Comparison of ENCODE assay signal across 9 mouse cellular contexts in the genomic region with DNA sequence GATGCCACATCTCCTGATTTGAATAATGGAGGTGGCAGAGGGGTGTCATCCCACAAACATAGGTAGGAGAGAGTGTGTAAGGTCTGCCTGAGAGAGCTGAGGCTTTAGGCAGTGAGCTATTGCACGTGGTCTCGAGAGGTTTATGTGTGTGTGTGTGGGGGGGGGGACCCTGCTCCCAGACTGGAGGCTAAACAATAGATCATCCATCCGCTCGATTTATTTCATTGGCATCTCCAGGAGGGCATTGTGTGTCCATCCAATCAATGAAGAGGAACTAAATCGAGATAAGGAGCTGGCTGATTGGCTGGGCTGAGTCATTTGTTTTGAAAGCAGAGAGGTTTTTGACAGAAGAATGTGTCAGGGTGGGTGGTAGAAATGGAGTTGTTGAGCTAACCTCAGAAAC. TPM values are rescaled to one million over a fixed set of nuclear protein-coding genes. Genes with fewer than 3 reads are reported as not detected.
A peak's percentile ranks its signal among the peaks of the same experiment; 100 is the strongest.
DNase-seq lines count a peak whose midpoint lies in the region; ATAC-seq and TF ChIP-seq lines count a peak whose summit lies in the region.
"Had no signal": no experiment of that assay in that cellular context is flagged by ENCODE, and none has a peak within 500 bp of the region (broad histone marks: within the 10 kb centered on the region; RNA-seq: fewer than 3 reads in every experiment).

No protein-coding gene starts in this region.

- no peaks in the 10 kb centered on the region for H3K36me3 ChIP-seq in kidney, postnatal 0 days (ENCODE audit: insufficient read depth, low read length)
- H3K36me3 ChIP-seq in hindbrain, embryonic 10.5 days, result peaks cover 42% of the 10 kb centered on the region
- peaks cover 36% of the 10 kb centered on the region for H3K36me3 ChIP-seq in midbrain, embryonic 16.5 days (ENCODE audit: control insufficient read depth, insufficient read depth, low read length)
- H3K36me3 ChIP-seq: stomach, embryonic 15.5 days had no signal

- H3K9ac ChIP-seq in kidney, postnatal 0 days (ENCODE audit: low read depth, low read length), result no peak overlapping the region
- H3K9ac ChIP-seq in midbrain, embryonic 16.5 days (ENCODE audit: low read depth, low read length), result peak overlapping the region; percentile 85
- H3K9ac ChIP-seq: stomach, embryonic 15.5 days had no signal

- ATAC-seq in kidney, postnatal 0 days (replicated peaks; ENCODE audit: low FRiP score, low read depth), result no peak
- peak; percentile 73 for ATAC-seq in midbrain, embryonic 16.5 days
- ATAC-seq in erythroid progenitor cell, adult 5-6 weeks (replicated peaks; ENCODE audit: low FRiP score, poor library complexity, severe bottlenecking), result no peak

- H3K4me1 ChIP-seq in kidney, postnatal 0 days (replicated peaks; ENCODE audit: insufficient read depth, low read length), result no peaks in the 10 kb centered on the region; the same call in 1 of the 2 replicates
- peaks cover 44% of the 10 kb centered on the region for H3K4me1 ChIP-seq in hindbrain, embryonic 10.5 days (replicated peaks)
- H3K4me1 ChIP-seq in midbrain, embryonic 16.5 days (ENCODE audit: control insufficient read depth, insufficient read depth, low read length), result peaks cover 32% of the 10 kb centered on the region

- WGBS in kidney, postnatal 0 days, result 8% methylated on average over 5 of the region's 5 CpGs
- WGBS in hindbrain, embryonic 10.5 days, result 6% methylated on average over 5 of the region's 5 CpGs
- under 1% methylated on average over 5 of the region's 5 CpGs for WGBS in midbrain, embryonic 16.5 days

- DNase-seq in kidney, postnatal 0 days (ENCODE audit: low spot score), result no peak
- DNase-seq in kidney, adult 11 months, result no peak
- DNase-seq in brain, embryonic 18.5 days (ENCODE audit: low read depth, low spot score), result peak; percentile 67
- DNase-seq in hindbrain, embryonic 10.5 days (ENCODE audit: low spot score), result peak; percentile 66
- no peak for DNase-seq in adrenal gland, postnatal 4 days (ENCODE audit: low spot score in 2 of 2)
- no peak for DNase-seq in spleen, postnatal 10 days (ENCODE audit: low spot score in 2 of 2)

- no peaks in the 10 kb centered on the region for H3K27me3 ChIP-seq in kidney, postnatal 0 days (ENCODE audit: insufficient read depth, low read length)
- H3K27me3 ChIP-seq in hindbrain, embryonic 10.5 days (ENCODE audit: insufficient read depth, poor library complexity, severe bottlenecking), result no peaks in the 10 kb centered on the region
- H3K27me3 ChIP-seq in midbrain, embryonic 16.5 days (ENCODE audit: control insufficient read depth, insufficient read depth, low read depth, low read length), result no peaks in the 10 kb centered on the region
- H3K27me3 ChIP-seq: stomach, embryonic 15.5 days had no signal

- H3K9me3 ChIP-seq in kidney, postnatal 0 days (replicated peaks; ENCODE audit: low read length), result no peaks in the 10 kb centered on the region
- peaks cover 16% of the 10 kb centered on the region for H3K9me3 ChIP-seq in hindbrain, embryonic 10.5 days
- H3K9me3 ChIP-seq in midbrain, embryonic 16.5 days (replicated peaks; ENCODE audit: control insufficient read depth, low read length, poor library complexity, severe bottlenecking), result no peaks in the 10 kb centered on the region
- H3K9me3 ChIP-seq: stomach, embryonic 15.5 days had no signal

- H3K4me2 ChIP-seq in kidney, postnatal 0 days (ENCODE audit: low read length), result 0 out of 2 replicates have a peak overlapping the region, but pooled peaks have one; percentile 7
- peak overlapping the region; percentile 88 for H3K4me2 ChIP-seq in midbrain, embryonic 16.5 days (ENCODE audit: low read length)
- H3K4me2 ChIP-seq: stomach, embryonic 15.5 days had no signal

- no peak for TF ChIP-seq CTCF in kidney, postnatal 0 days (IDR thresholded peaks at IDR 0.05; ENCODE audit: low read depth)

- H3K4me3 ChIP-seq in kidney, postnatal 0 days (replicated peaks; ENCODE audit: low read depth, low read length), result no peak overlapping the region
- peak overlapping the region; percentile 53 for H3K4me3 ChIP-seq in hindbrain, embryonic 10.5 days
- H3K4me3 ChIP-seq in midbrain, embryonic 16.5 days (ENCODE audit: low read depth, low read length), result peak overlapping the region; percentile 45
- H3K4me3 ChIP-seq: stomach, embryonic 15.5 days had no signal

- H3K27ac ChIP-seq in kidney, postnatal 0 days, result no peak overlapping the region
- peak overlapping the region; percentile 87 for H3K27ac ChIP-seq in hindbrain, embryonic 10.5 days
- H3K27ac ChIP-seq in midbrain, embryonic 16.5 days (ENCODE audit: low read length), result peak overlapping the region; percentile 92
- H3K27ac ChIP-seq: stomach, embryonic 15.5 days had no signal

RNA-seq across cellular contexts. Expression of gene Nsg2, which starts 2.4 kb away (rescaled TPM):
- polyA plus RNA-seq in kidney, postnatal 0 days (2015; fragmentation: Nextera tagmentation; extraction: Ambion mirVana), result 7.2 and 9.2 TPM in 2 replicates
- 26.5 and 76.8 TPM in 2 replicates for polyA plus RNA-seq in hindbrain, embryonic 10.5 days (2016; fragmentation: Nextera tagmentation; extraction: Ambion mirVana)
- 730 and 757 TPM in 2 replicates for polyA plus RNA-seq in midbrain, embryonic 16.5 days (2015; fragmentation: Nextera tagmentation; extraction: Ambion mirVana)
- 10 to 100 TPM; 58.2 to 64.7 TPM for total RNA-seq in adrenal gland, postnatal 4 days (2021)
- 0.72 TPM in 1 of 2 replicates, not detected in the other for total RNA-seq in erythroid progenitor cell, adult 5-6 weeks (2015; ENCODE audit: low replicate concordance)
- total RNA-seq in erythroid progenitor cell, adult 5-6 weeks (2017; ENCODE audit: low replicate concordance), result 0.90 TPM in 1 of 2 replicates, not detected in the other

RNA-seq across cellular contexts. Expression of gene 4930524B15Rik, which starts 37.3 kb away (rescaled TPM):
- 0.10 and 0.18 TPM in 2 replicates for polyA plus RNA-seq in kidney, postnatal 0 days (2015; fragmentation: Nextera tagmentation; extraction: Ambion mirVana)
- polyA plus RNA-seq in hindbrain, embryonic 10.5 days (2016; fragmentation: Nextera tagmentation; extraction: Ambion mirVana), result 0.10 and 0.20 TPM in 2 replicates
- 0.20 and 0.53 TPM in 2 replicates for polyA plus RNA-seq in midbrain, embryonic 16.5 days (2015; fragmentation: Nextera tagmentation; extraction: Ambion mirVana)
- not detected for total RNA-seq in adrenal gland, postnatal 4 days (2021)
- total RNA-seq in erythroid progenitor cell, adult 5-6 weeks (2015; ENCODE audit: low replicate concordance), result not detected in 2 replicates
- not detected in 2 replicates for total RNA-seq in erythroid progenitor cell, adult 5-6 weeks (2017; ENCODE audit: low replicate concordance)
- polyA plus RNA-seq: stomach, embryonic 15.5 days had no signal

Comparison
In these comparisons a context has a peak if more than half of its experiments do, and no peak if none do; other contexts are left out.
1. DNase-seq: peak in brain, embryonic 18.5 days (single experiment) and hindbrain, embryonic 10.5 days (single experiment); none in kidney, postnatal 0 days (single experiment), kidney, adult 11 months (single experiment), adrenal gland, postnatal 4 days (0 of 2) and spleen, postnatal 10 days (0 of 2).